Mouse (Mus musculus): ENCODE results near the gene Mmp11. TPM values are rescaled to one million over a fixed set of nuclear protein-coding genes. Genes with fewer than 3 reads are reported as not detected.

Mmp11 gene
- polyA plus RNA-seq (2016; fragmentation: Nextera tagmentation; extraction: Ambion mirVana), result 55.2 and 56.1 TPM in 2 replicates

DNA sequence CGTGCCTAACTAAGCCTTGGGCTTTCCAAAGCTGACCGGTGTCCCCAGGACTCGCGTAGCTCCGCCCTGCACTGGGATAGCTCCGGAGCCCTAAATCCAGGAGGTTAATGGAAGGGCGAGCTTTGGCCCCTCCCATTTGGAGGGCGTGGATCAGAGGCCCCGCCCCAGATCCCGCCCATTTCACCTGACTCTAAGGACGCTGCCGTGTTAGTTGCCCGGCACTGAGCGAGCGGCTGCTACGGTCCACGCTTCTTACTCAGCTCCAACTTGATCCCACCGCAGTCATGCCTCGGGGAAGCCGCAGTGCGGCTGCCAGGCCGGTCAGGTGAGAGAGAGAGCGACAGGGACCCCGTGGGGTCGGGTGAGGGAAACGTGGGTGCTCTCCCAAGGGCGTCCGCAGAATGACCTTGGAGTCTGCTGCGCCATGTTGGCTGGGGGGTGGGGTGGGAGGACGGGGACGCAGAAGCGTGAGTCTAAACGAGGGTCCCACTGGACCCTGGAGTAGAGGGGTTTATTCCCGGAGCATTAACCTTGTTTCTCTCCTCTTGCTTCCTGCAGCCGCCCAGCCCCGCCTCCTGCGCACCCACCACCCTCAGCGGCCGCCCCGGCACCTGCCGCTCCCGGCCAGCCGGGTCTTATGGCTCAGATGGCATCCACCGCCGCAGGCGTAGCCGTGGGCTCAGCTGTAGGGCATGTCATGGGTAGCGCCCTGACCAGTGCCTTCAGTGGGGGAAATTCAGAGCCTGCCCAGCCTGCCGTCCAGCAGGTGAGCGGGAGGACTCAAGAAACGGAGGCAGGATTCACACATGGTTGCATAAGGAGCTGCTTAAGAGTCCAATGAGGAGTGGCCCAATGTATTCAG, at the start of gene Mmp11:
Mmp11 (minus strand) TSS at position 817 of the 862 bp plus-strand sequence.
- peaks cover 78% of the 10 kb centered on the region for H3K27me3 ChIP-seq
- no peak within 1 kb of the TSS for H3K27ac ChIP-seq
- 1% methylated on average over 51 of the region's 51 CpGs for WGBS
- no peaks in the 10 kb centered on the region for H3K36me3 ChIP-seq
- H3K4me2 ChIP-seq (replicated peaks), result peak within 1 kb of the TSS; percentile 92
- peak; percentile 35 for ATAC-seq (ENCODE audit: low FRiP score)
- H3K4me3 ChIP-seq, result peak within 1 kb of the TSS; percentile 49
- H3K9ac ChIP-seq, result peak within 1 kb of the TSS; percentile 40
- no peaks in the 10 kb centered on the region for H3K9me3 ChIP-seq (replicated peaks)
- peaks cover 45% of the 10 kb centered on the region for H3K4me1 ChIP-seq

DNA sequence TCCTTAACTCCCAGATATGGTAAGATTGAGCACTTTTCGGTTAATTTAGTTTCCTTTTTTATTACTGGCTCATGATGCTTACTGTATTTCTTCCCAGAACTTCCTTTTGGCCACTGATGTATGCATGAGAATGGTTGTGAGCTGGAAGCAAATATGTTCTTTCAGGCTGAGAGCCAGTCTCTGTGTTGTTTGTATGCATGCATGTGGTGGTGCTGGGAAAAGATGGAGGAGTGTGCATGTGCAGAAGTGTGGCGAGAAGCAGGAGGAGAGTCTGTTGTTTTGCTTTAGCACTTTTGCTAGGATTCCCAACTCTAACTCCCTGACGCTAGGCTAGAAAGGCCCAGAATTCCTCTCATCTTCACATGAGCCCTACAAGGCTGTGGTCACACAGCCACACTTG, 43.1 kb upstream of the Mmp11 start:
- Histone ChIP-seq H3K4me2 (replicated peaks) (no peak overlapping the region), H3K36me3 (no peaks in the 10 kb centered on the region), H3K9ac (no peak overlapping the region), H3K9me3 (replicated peaks) (no peaks in the 10 kb centered on the region), H3K27ac (no peak overlapping the region), H3K4me1 (0 out of 2 replicates have a peak, but pooled peaks cover 2% of the 10 kb centered on the region), H3K4me3 (no peak overlapping the region), H3K27me3 (no peaks in the 10 kb centered on the region)
- no peak for ATAC-seq (ENCODE audit: low FRiP score)
- 95% methylated on average over 3 of the region's 3 CpGs for WGBS

DNA sequence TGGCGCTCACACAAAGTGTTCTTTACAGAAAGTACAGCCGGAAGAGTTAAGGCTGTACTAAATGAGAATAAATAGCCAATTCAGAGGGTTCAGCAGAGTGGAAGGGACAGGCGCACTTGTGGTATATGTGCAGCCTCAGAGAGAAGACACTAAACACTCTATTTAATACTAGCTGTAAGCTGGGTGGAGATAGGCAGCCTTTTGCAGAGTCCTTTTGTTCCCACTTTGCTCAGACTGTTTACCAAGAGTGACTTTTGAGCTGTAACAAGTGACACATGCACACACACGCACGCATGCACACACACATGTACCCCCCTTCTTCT, 42.5 kb upstream of the Mmp11 start:
- H3K36me3 ChIP-seq, result no peaks in the 10 kb centered on the region
- 80% methylated on average over 5 of the region's 5 CpGs for WGBS
- no peaks in the 10 kb centered on the region for H3K9me3 ChIP-seq (replicated peaks)
- no peak overlapping the region for H3K27ac ChIP-seq
- no peaks in the 10 kb centered on the region for H3K27me3 ChIP-seq
- H3K4me3 ChIP-seq, result no peak overlapping the region
- 0 out of 2 replicates have a peak, but pooled peaks cover 2% of the 10 kb centered on the region for H3K4me1 ChIP-seq
- H3K9ac ChIP-seq, result no peak overlapping the region
- H3K4me2 ChIP-seq (replicated peaks), result no peak overlapping the region
- ATAC-seq (ENCODE audit: low FRiP score), result no peak

DNA sequence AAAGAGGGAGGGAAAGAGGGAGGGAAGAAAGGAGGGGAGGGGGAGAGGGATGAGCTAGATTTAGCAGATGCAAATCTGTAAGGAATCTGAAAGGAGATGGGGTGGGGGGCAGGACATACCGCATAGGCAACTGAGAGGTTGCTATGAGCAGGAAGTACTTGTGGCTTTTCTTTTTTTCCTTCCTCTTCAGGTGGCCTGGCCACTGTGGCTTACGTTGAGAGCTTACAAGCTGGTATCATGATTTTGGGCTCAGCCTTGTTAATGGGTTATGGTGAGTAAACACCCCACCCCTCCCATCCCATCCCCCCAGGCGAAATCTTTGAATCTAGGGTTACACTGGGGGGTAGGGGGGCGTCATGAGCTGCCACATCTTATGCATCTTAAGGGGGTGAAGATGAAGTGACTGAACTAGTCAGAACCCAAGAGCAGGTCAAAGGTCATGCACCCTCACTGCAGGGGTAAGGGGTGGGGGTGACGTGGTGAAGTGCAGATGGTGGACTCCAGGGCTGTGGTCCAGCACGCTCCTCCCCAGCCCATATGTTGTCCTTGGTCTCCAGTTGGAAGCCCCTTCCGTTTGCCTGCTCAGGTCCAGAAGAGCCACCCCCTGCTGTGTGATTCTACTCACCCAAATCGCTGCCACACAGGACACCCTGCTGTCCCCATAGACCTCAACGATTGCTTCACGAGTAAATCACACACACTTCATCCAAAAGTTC, 42.0 kb upstream of the Mmp11 start:
- 0 out of 2 replicates have a peak, but pooled peaks cover 2% of the 10 kb centered on the region for H3K4me1 ChIP-seq
- H3K9me3 ChIP-seq (replicated peaks), result no peaks in the 10 kb centered on the region
- 47% methylated on average over 10 of the region's 10 CpGs for whole genome bisulfite sequencing
- no peaks in the 10 kb centered on the region for H3K36me3 ChIP-seq
- no peak overlapping the region for H3K4me2 ChIP-seq (replicated peaks)
- H3K27ac ChIP-seq, result no peak overlapping the region
- no peaks in the 10 kb centered on the region for H3K27me3 ChIP-seq
- ATAC-seq (ENCODE audit: low FRiP score), result no peak
- no peak overlapping the region for H3K9ac ChIP-seq
- H3K4me3 ChIP-seq, result no peak overlapping the region

DNA sequence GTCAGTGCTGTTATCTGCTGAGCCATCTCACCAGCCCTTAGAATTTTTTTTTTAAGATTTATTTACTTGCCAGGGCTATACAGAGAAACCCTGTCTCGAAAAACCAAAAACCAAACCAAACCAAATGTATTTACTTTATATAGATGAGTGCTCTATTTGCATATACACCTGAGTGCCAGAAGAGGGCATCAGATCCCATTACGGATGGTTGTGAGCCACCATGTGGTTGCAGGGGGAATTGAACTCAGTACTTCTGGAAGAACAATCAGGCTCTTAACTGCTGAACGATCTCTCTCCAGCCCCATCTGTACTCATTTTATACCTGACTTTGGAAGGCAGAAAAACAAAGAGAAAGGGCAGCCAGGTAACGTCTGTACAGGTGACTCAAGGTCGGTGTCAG, 38.9 kb upstream of the Mmp11 start:
- Histone ChIP-seq H3K4me3 (no peak overlapping the region), H3K4me1 (0 out of 2 replicates have a peak, but pooled peaks cover 2% of the 10 kb centered on the region), H3K9me3 (replicated peaks) (no peaks in the 10 kb centered on the region), H3K4me2 (replicated peaks) (no peak overlapping the region), H3K27me3 (no peaks in the 10 kb centered on the region), H3K27ac (no peak overlapping the region), H3K9ac (no peak overlapping the region), H3K36me3 (no peaks in the 10 kb centered on the region)
- WGBS, result 78% methylated on average over 5 of the region's 5 CpGs
- ATAC-seq (ENCODE audit: low FRiP score), result no peak

DNA sequence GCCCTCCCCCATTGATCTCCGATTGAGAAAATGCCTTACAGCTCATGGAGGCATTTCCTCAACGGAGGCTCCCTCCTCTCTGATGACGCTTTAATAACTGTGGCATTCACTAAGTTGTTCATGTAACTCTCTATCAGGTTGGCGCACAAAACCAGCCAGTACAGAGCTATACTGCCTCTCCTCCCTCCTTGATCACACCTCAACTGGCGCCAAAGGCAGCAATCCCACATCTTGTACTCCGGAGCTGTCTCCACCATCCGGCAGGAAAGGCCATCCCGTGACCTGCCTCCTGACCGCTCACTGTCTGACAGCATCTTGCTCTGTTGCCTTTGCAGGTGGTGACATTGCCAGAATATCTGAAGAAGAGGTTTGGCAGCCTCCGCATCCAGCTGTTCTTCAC, 37.5 kb upstream of the Mmp11 start:
- H3K27ac ChIP-seq, result no peak overlapping the region
- H3K4me1 ChIP-seq, result 0 out of 2 replicates have a peak, but pooled peaks cover 2% of the 10 kb centered on the region
- WGBS, result 89% methylated on average over 10 of the region's 10 CpGs
- no peaks in the 10 kb centered on the region for H3K27me3 ChIP-seq
- no peaks in the 10 kb centered on the region for H3K9me3 ChIP-seq (replicated peaks)
- no peak overlapping the region for H3K9ac ChIP-seq
- no peak overlapping the region for H3K4me2 ChIP-seq (replicated peaks)
- no peak overlapping the region for H3K4me3 ChIP-seq
- H3K36me3 ChIP-seq, result no peaks in the 10 kb centered on the region
- ATAC-seq (ENCODE audit: low FRiP score), result no peak

DNA sequence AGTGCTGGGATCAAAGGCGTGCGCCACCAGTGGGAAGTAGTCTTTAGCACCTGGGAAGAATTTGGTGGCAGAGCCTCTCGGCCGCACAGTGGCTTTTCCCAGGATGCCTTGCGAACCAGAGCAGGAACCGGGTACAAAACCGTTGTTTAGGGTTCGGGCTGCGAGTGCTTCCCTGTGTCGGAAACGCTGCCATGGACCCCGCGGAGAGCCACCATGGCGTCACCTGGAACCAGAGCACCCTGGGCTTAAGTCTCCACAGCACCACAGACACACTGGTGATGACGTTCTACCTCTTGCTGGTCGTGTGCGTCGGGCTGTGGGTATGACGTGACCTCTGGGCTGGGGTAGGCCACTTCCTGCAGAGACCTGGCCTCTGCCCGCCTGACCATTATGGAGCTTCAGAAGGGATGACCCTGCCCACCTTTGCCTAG, 18.1 kb upstream of the Mmp11 start, which contains the start of gene Gm5134:
Gm5134 (plus strand) TSS at position 134 of the 431 bp plus-strand sequence.
- H3K9ac ChIP-seq, result no peak within 1 kb of the TSS
- H3K36me3 ChIP-seq, result no peaks in the 10 kb centered on the region
- peaks cover 10% of the 10 kb centered on the region for H3K4me1 ChIP-seq
- H3K9me3 ChIP-seq (replicated peaks), result no peaks in the 10 kb centered on the region
- 32% methylated on average over 20 of the region's 20 CpGs for WGBS
- peak within 1 kb of the TSS; percentile 42 for H3K4me2 ChIP-seq (replicated peaks)
- H3K27me3 ChIP-seq, result peaks cover 28% of the 10 kb centered on the region
- no peak within 1 kb of the TSS for H3K27ac ChIP-seq
- ATAC-seq (ENCODE audit: low FRiP score), result no peak
- peak within 1 kb of the TSS; percentile 11; the same call in 1 of the 2 replicates for H3K4me3 ChIP-seq

DNA sequence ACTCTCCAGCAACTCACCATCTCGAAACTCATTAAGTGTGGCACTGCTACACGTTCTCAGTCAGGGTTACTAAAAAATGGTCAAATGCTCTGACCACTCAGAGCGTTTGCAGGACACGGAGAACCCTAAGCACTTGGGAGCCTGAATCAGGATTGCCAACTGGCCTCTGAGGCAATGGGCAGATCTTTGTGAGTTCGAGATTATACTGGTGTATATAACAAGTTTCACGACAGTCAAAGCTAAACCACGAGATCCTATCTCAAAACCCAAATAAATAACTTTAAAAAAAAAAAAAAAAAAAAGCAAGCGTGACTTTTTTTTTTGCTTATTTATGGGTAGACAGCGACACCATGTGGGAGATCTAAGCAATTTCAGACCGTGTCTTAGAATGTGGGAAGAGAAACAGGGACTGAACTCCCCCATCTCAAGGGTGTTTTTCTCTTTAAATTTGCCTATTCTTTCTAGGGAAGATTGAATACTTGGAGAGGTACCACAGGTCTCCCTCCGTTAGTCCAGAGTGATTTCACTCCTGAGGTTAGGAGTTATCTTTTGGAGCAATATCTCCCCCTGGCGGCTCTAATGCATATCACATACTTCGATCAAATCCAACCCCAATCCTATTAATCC, 15.2 kb upstream of the Mmp11 start:
- peak overlapping the region; percentile 63 for H3K9ac ChIP-seq

DNA sequence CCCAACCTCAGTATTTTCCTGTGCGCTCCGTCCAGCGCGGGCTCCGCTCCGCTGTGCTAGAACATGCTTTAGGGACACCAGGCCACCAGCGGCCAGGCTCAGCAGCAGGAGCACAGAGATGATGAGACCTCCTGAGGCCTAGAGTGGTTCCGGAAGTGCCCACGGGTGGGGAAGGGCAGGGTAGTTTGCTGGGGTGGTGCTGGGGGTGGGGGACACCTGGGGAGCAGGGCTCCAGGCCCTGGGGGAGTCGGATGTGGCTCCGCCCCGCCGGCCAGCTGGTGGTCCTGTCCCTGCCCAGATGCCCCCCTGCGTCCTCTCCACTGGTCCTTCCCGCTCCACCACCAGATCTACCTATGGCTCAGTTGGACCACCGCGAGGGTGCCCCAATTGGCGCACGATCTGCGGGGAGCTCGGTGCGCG, 14.5 kb upstream of the Mmp11 start:
- Histone ChIP-seq H3K4me2 (replicated peaks) (peak overlapping the region; percentile 79), H3K9ac (peak overlapping the region; percentile 63), H3K4me1 (peaks cover 10% of the 10 kb centered on the region), H3K27ac (no peak overlapping the region), H3K4me3 (peak overlapping the region; percentile 38), H3K27me3 (peaks cover 35% of the 10 kb centered on the region), H3K36me3 (no peaks in the 10 kb centered on the region), H3K9me3 (replicated peaks) (no peaks in the 10 kb centered on the region)
- ATAC-seq (ENCODE audit: low FRiP score), result peak; percentile 61
- 3% methylated on average over 23 of the region's 23 CpGs for WGBS

More for the DNA sequence above, 15.2 kb upstream of the Mmp11 start:
- H3K4me3 ChIP-seq, result peak overlapping the region; percentile 38
- no peaks in the 10 kb centered on the region for H3K36me3 ChIP-seq
- WGBS, result 5% methylated on average over 13 of the region's 13 CpGs
- peaks cover 10% of the 10 kb centered on the region for H3K4me1 ChIP-seq
- H3K27me3 ChIP-seq, result peaks cover 35% of the 10 kb centered on the region
- no peak for ATAC-seq (ENCODE audit: low FRiP score)
- H3K4me2 ChIP-seq (replicated peaks), result peak overlapping the region; percentile 79
- H3K27ac ChIP-seq, result no peak overlapping the region
- no peaks in the 10 kb centered on the region for H3K9me3 ChIP-seq (replicated peaks)

DNA sequence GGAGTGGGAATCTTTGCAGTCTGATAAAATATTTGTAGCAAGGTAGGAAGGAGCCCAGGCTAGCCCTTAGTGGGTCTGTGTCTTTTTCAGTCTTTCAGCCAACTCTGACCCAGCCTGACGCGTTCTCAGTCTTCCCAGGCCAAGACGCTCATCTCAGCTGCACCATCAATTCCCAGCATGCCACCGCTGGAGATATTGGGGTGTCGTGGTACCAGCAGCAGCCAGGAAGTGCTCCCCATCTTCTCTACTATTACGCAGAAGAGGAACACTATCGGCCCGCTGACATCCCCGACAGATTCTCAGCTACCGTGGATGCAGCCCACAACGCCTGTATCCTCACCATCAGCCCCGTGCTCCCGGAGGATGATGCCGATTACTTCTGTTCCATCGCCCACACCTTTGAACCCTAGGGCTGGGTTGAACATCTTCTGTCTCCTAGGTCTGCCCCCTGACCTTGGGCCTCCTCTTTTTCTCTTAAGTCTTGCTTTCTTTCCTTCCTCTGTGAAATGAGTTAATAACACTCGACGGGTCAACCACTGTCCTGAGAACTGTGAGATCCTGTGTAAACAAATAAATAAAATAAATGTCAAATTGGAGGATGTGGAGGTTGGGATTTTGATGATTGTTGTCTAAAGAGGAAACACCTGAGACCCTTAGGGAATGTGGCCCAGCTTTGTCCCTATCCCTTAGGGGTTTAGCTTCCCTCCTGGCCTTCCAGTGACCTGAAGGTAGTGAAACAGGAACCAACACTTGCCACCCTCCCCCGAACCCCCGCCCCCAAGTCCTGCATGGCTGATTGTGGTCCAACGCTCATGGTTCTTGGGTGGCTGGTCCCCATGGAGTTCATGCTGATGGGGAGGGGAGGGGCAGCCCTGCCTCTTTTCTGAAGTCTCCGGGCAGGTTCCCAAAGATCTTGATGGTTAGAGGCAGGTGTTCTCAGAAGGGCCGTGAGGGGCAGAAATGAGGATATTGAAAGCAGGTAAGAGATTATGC, 13.1 kb upstream of the Mmp11 start:
- Histone ChIP-seq H3K27ac (no peak overlapping the region), H3K27me3 (peaks cover 32% of the 10 kb centered on the region), H3K9ac (no peak overlapping the region), H3K4me2 (replicated peaks) (no peak overlapping the region), H3K9me3 (replicated peaks) (no peaks in the 10 kb centered on the region), H3K4me1 (peaks cover 11% of the 10 kb centered on the region), H3K4me3 (no peak overlapping the region), H3K36me3 (no peaks in the 10 kb centered on the region)
- ATAC-seq (ENCODE audit: low FRiP score), result no peak
- 81% methylated on average over 22 of the region's 22 CpGs for WGBS

DNA sequence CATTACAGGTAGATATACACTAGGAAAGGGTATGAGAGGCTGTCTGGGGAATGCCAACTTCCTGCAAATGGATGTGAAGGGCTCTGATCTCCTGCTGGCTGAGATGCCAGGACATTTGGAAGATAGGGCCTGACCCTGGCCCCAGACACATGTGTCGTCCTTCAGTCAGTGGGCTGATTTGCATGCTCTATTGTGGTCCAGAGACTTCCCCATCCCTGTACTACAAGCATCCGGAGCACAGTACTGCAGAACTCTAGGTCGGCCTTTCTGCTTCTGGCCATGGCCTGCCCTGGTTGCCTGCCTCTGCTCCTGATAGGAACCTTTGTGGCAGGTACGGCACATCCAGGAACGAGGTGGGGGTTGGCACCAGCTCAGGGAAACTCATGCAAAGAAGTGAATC, 11.8 kb upstream of the Mmp11 start:
- Histone ChIP-seq H3K27ac (no peak overlapping the region), H3K9me3 (replicated peaks) (no peaks in the 10 kb centered on the region), H3K4me3 (no peak overlapping the region), H3K27me3 (peaks cover 26% of the 10 kb centered on the region), H3K4me1 (peaks cover 20% of the 10 kb centered on the region), H3K36me3 (no peaks in the 10 kb centered on the region), H3K4me2 (replicated peaks) (no peak overlapping the region), H3K9ac (no peak overlapping the region)
- no peak for ATAC-seq (ENCODE audit: low FRiP score)
- WGBS, result 81% methylated on average over 5 of the region's 5 CpGs
